Mouse (Mus musculus) thymus, adult 2 months (tissue): Measurements from ENCODE around the gene Gp1bb.
A peak's percentile ranks its signal among the peaks of the same experiment; 100 is the strongest.

Source experiments
- CTCF ChIP-seq: fragments of 200-500 bp; IDR thresholded peaks from 2 replicates; pipeline ENCODE4 v1.5.1; 2012; ENCODE audit warnings: mild to moderate bottlenecking, control low read depth, low read length, moderate library complexity, borderline replicate concordance; ENCODE audit not compliant: control insufficient read depth, poor library complexity, insufficient read depth; ENCODE audit errors: extremely low read depth
- POLR2A ChIP-seq: fragments of 200-500 bp; IDR thresholded peaks from 2 replicates; pipeline ENCODE4 v1.6.1; 2012; ENCODE audit warnings: mild to moderate bottlenecking, low read length, control low read depth, moderate library complexity; ENCODE audit not compliant: control insufficient read depth, poor library complexity, insufficient read depth; ENCODE audit errors: extremely low read depth

DNA sequence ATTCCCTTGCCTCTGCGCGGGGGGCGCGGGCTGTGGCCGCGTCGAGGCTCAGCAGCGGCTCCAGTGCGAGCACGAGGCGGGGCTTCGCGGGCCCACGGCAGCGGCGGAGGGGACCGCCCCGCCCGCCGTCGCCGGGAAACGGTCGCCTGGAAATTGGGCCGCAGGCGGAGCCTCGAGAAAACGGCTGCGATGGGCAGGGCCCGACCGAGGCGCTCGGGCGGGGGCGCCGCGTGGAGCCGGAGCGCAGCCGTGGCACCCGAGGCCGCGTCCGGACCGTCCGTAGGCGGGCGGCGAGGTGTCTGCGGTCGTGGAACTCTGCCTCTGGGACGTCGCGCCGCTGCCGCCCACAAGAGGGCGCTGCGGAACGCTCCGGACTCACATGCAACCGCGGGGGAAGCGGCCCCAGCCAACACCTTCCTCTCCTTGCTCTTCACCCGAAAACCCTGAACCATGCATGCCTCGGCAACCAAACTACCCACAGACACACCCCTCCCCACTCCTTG, 4.2 kb upstream of the Gp1bb start, which contains the start of gene Gm49601:
- TF ChIP-seq POLR2A (no peak), CTCF (peak; percentile 99)
